Mouse (Mus musculus): ENCODE results near the gene Ap1m2.

- no peak for TF ChIP-seq CTCF (IDR thresholded peaks at IDR 0.05; ENCODE audit: low read depth)
- TF ChIP-seq EP300 (IDR thresholded peaks at IDR 0.05; ENCODE audit: low read depth) = no peak
Measured at GRCm38 (mm10) chr9:21273520-21274228, 38.5 kb downstream of the Ap1m2 start.

Measured in liver, embryonic 14.5 days (tissue).